Mouse (Mus musculus) testis, adult 2 months (tissue): ENCODE data around the gene Tnrc6b.

Experiments used
- CTCF ChIP-seq: fragments of 200-500 bp; IDR thresholded peaks from 2 replicates; pipeline ENCODE4 v1.5.1; 2012; ENCODE audit warnings: low read depth, mild to moderate bottlenecking, inconsistent platforms, low read length, moderate library complexity; ENCODE audit not compliant: control insufficient read depth, insufficient read depth, insufficient replicate concordance
- POLR2A ChIP-seq: fragments of 200-500 bp; IDR thresholded peaks from 2 replicates; pipeline ENCODE4 v1.6.1; 2012; ENCODE audit warnings: low read depth, mild to moderate bottlenecking, inconsistent platforms, low read length, moderate library complexity; ENCODE audit not compliant: control insufficient read depth

DNA sequence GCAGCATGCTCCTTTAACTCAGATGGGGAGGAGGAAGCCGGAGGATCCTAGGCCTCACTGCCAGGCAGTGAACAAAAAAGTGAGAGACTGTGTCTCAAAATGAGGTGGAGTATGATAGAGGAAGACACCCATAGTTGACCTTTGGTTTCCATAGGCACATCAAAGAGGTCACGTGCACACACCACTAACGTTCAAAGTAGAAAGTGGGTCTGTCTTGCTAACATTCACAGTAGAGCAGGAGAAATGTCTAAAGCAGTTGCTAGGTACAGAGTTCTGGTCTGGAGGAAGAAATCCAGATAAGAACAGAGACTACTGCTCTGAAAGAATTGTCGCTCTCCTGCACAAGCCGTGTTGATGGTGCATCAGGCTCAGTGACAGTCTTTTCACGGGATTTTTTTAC lies 10.7 kb downstream of the Tnrc6b start:
- no peak for TF ChIP-seq CTCF
- TF ChIP-seq POLR2A = no peak
